ENCODE assay signal across 30 mouse cellular contexts in genomic region chr7:6855613-6856405, GRCm38 (mm10).
DNase-seq lines count a peak whose midpoint lies in the region; ATAC-seq and TF ChIP-seq lines count a peak whose summit lies in the region.
"Had no signal": no experiment of that assay in that cellular context is flagged by ENCODE, and none has a peak within 500 bp of the region (broad histone marks: within the 10 kb centered on the region; RNA-seq: fewer than 3 reads in every experiment).

No protein-coding gene starts in this region.

- ATAC-seq in hindbrain, embryonic 11.5 days (ENCODE audit: low FRiP score) = peak; percentile 48; the same call in 1 of the 2 replicates
- no peak for ATAC-seq in hindbrain, embryonic 16.5 days
- peak; percentile 67 for ATAC-seq in liver, embryonic 12.5 days
- peak; percentile 14 for ATAC-seq in liver, postnatal 0 days
- no peak for ATAC-seq in megakaryocyte, adult 5-6 weeks (ENCODE audit: poor library complexity, severe bottlenecking)
- ATAC-seq in kidney, embryonic 15.5 days (replicated peaks; ENCODE audit: low FRiP score) = no peak
- ATAC-seq: forebrain, embryonic 15.5 days; hindbrain, postnatal 0 days; intestine, embryonic 15.5 days; Patski had no signal

- no peak overlapping the region for H3K9ac ChIP-seq in hindbrain, embryonic 11.5 days (ENCODE audit: low read depth, low read length)
- H3K9ac ChIP-seq in hindbrain, embryonic 16.5 days (ENCODE audit: low read depth, low read length) = no peak overlapping the region
- H3K9ac ChIP-seq in liver, embryonic 12.5 days = no peak overlapping the region
- H3K9ac ChIP-seq in liver, postnatal 0 days (replicated peaks) = no peak overlapping the region
- no peak overlapping the region for H3K9ac ChIP-seq in kidney, embryonic 15.5 days
- H3K9ac ChIP-seq: embryonic facial prominence, embryonic 12.5 days; forebrain, embryonic 15.5 days; heart, embryonic 13.5 days; intestine, embryonic 15.5 days; limb, embryonic 13.5 days had no signal

- H3K36me3 ChIP-seq in hindbrain, embryonic 11.5 days (ENCODE audit: control insufficient read depth, insufficient read depth, low read length) = no peaks in the 10 kb centered on the region
- no peaks in the 10 kb centered on the region for H3K36me3 ChIP-seq in hindbrain, embryonic 16.5 days (ENCODE audit: control insufficient read depth, insufficient read depth, low read length)
- H3K36me3 ChIP-seq in liver, embryonic 12.5 days = no peaks in the 10 kb centered on the region
- H3K36me3 ChIP-seq in liver, postnatal 0 days (replicated peaks; ENCODE audit: insufficient read depth, low read length) = no peaks in the 10 kb centered on the region
- H3K36me3 ChIP-seq in kidney, embryonic 15.5 days = no peaks in the 10 kb centered on the region
- H3K36me3 ChIP-seq: embryonic facial prominence, embryonic 12.5 days; forebrain, embryonic 15.5 days; heart, embryonic 13.5 days; hindbrain, embryonic 10.5 days; intestine, embryonic 15.5 days; limb, embryonic 13.5 days; midbrain, embryonic 10.5 days had no signal

- TF ChIP-seq CTCF in liver, postnatal 0 days (IDR thresholded peaks at IDR 0.05; ENCODE audit: low read depth) = no peak

- 67% methylated on average over 10 of the region's 10 CpGs for WGBS in hindbrain, embryonic 11.5 days
- 84% methylated on average over 10 of the region's 10 CpGs for WGBS in hindbrain, embryonic 16.5 days
- WGBS in liver, embryonic 12.5 days (ENCODE audit: insufficient replicate concordance) = 62% methylated on average over 10 of the region's 10 CpGs
- 54% methylated on average over 10 of the region's 10 CpGs for WGBS in liver, postnatal 0 days (ENCODE audit: insufficient replicate concordance)
- 28% methylated on average over 10 of the region's 10 CpGs for WGBS in kidney, embryonic 15.5 days

- no peak overlapping the region for H3K4me3 ChIP-seq in hindbrain, embryonic 11.5 days (ENCODE audit: low read depth, low read length)
- H3K4me3 ChIP-seq in hindbrain, embryonic 16.5 days (ENCODE audit: low read length) = no peak overlapping the region
- no peak overlapping the region for H3K4me3 ChIP-seq in liver, embryonic 12.5 days
- no peak overlapping the region for H3K4me3 ChIP-seq in liver, postnatal 0 days (ENCODE audit: low read depth, low read length)
- no peak overlapping the region for H3K4me3 ChIP-seq in kidney, embryonic 15.5 days (replicated peaks)
- H3K4me3 ChIP-seq: embryonic facial prominence, embryonic 12.5 days; forebrain, embryonic 15.5 days; heart, embryonic 13.5 days; hindbrain, embryonic 10.5 days; intestine, embryonic 15.5 days; limb, embryonic 13.5 days; midbrain, embryonic 10.5 days; myocyte had no signal

- TF ChIP-seq EP300 in liver, postnatal 0 days (IDR thresholded peaks at IDR 0.05; ENCODE audit: low read depth) = no peak

- peaks cover 5% of the 10 kb centered on the region; the same call in 1 of the 2 replicates for H3K4me1 ChIP-seq in hindbrain, embryonic 11.5 days (replicated peaks; ENCODE audit: control insufficient read depth, insufficient read depth, low read length)
- H3K4me1 ChIP-seq in hindbrain, embryonic 16.5 days (ENCODE audit: control insufficient read depth, insufficient read depth, low read depth, low read length) = peaks cover 9% of the 10 kb centered on the region
- no peaks in the 10 kb centered on the region for H3K4me1 ChIP-seq in liver, embryonic 12.5 days
- H3K4me1 ChIP-seq in liver, postnatal 0 days (ENCODE audit: insufficient read depth) = no peaks in the 10 kb centered on the region
- H3K4me1 ChIP-seq in kidney, embryonic 15.5 days = peaks cover 48% of the 10 kb centered on the region

- no peak overlapping the region for H3K27ac ChIP-seq in hindbrain, embryonic 11.5 days (ENCODE audit: low read depth, low read length)
- H3K27ac ChIP-seq in hindbrain, embryonic 16.5 days (ENCODE audit: low read depth, low read length) = no peak overlapping the region
- H3K27ac ChIP-seq in liver, embryonic 12.5 days = peak overlapping the region; percentile 51; the same call in 1 of the 2 replicates
- peak overlapping the region; percentile 46 for H3K27ac ChIP-seq in liver, postnatal 0 days (ENCODE audit: low read depth)
- no peak overlapping the region for H3K27ac ChIP-seq in kidney, embryonic 15.5 days
- H3K27ac ChIP-seq: embryonic facial prominence, embryonic 12.5 days; forebrain, embryonic 15.5 days; heart, embryonic 13.5 days; hindbrain, embryonic 10.5 days; hindbrain, postnatal 0 days; intestine, embryonic 15.5 days; limb, embryonic 13.5 days; midbrain, embryonic 10.5 days had no signal

- no peaks in the 10 kb centered on the region for H3K9me3 ChIP-seq in hindbrain, embryonic 11.5 days (ENCODE audit: control insufficient read depth, low read length)
- H3K9me3 ChIP-seq in hindbrain, embryonic 16.5 days (ENCODE audit: control insufficient read depth, low read length) = no peaks in the 10 kb centered on the region
- H3K9me3 ChIP-seq in liver, embryonic 12.5 days (replicated peaks) = no peaks in the 10 kb centered on the region
- H3K9me3 ChIP-seq in liver, postnatal 0 days (ENCODE audit: low read length) = no peaks in the 10 kb centered on the region
- H3K9me3 ChIP-seq in kidney, embryonic 15.5 days (replicated peaks) = no peaks in the 10 kb centered on the region
- H3K9me3 ChIP-seq: embryonic facial prominence, embryonic 12.5 days; forebrain, embryonic 15.5 days; heart, embryonic 13.5 days; hindbrain, embryonic 10.5 days; intestine, embryonic 15.5 days; limb, embryonic 13.5 days; midbrain, embryonic 10.5 days had no signal

- no peak for DNase-seq in hindbrain, embryonic 11.5 days (ENCODE audit: low spot score)
- DNase-seq in embryo, embryonic 11 days = peak; percentile 28
- no peak for DNase-seq in liver, postnatal 0 days
- no peak for DNase-seq in retina, postnatal 1 day
- DNase-seq: adrenal gland, postnatal 14 days; cerebellum, adult 11-12 months; cerebellum, postnatal 10 days; gastrocnemius, postnatal 25 days; heart, adult 18-20 months; heart, postnatal 10 days; kidney, adult 9 months; kidney, postnatal 25 days; lung, adult 2 months; lung, postnatal 10 days; spleen, adult 18-20 months; thymus, postnatal 14 days had no signal

- no peak overlapping the region for H3K4me2 ChIP-seq in hindbrain, embryonic 11.5 days (replicated peaks; ENCODE audit: low read depth, low read length)
- H3K4me2 ChIP-seq in hindbrain, embryonic 16.5 days (ENCODE audit: low read length) = no peak overlapping the region
- H3K4me2 ChIP-seq in liver, embryonic 12.5 days = no peak overlapping the region
- no peak overlapping the region for H3K4me2 ChIP-seq in liver, postnatal 0 days (ENCODE audit: low read depth, low read length)
- H3K4me2 ChIP-seq in kidney, embryonic 15.5 days = no peak overlapping the region
- H3K4me2 ChIP-seq: embryonic facial prominence, embryonic 12.5 days; forebrain, embryonic 15.5 days; heart, embryonic 13.5 days; intestine, embryonic 15.5 days; limb, embryonic 13.5 days had no signal

- H3K27me3 ChIP-seq in hindbrain, embryonic 11.5 days (ENCODE audit: control insufficient read depth, insufficient read depth, low read length) = no peaks in the 10 kb centered on the region
- no peaks in the 10 kb centered on the region for H3K27me3 ChIP-seq in hindbrain, embryonic 16.5 days (replicated peaks; ENCODE audit: control insufficient read depth, insufficient read depth, low read length)
- no peaks in the 10 kb centered on the region for H3K27me3 ChIP-seq in liver, embryonic 12.5 days (replicated peaks)
- H3K27me3 ChIP-seq in liver, postnatal 0 days (ENCODE audit: insufficient read depth, low read length) = no peaks in the 10 kb centered on the region
- H3K27me3 ChIP-seq in kidney, embryonic 15.5 days = no peaks in the 10 kb centered on the region
- H3K27me3 ChIP-seq: embryonic facial prominence, embryonic 12.5 days; forebrain, embryonic 15.5 days; heart, embryonic 13.5 days; intestine, embryonic 15.5 days; limb, embryonic 13.5 days; Patski had no signal

Comparison
In these comparisons a context has a peak if more than half of its experiments do, and no peak if none do; other contexts are left out.
1. ATAC-seq: peak in hindbrain, embryonic 11.5 days (single experiment), liver, embryonic 12.5 days (single experiment) and liver, postnatal 0 days (single experiment); none in hindbrain, embryonic 16.5 days (single experiment), megakaryocyte, adult 5-6 weeks (single experiment) and kidney, embryonic 15.5 days (single experiment).
2. H3K27ac ChIP-seq: peak in liver, embryonic 12.5 days (single experiment) and liver, postnatal 0 days (single experiment); none in hindbrain, embryonic 11.5 days (single experiment), hindbrain, embryonic 16.5 days (single experiment) and kidney, embryonic 15.5 days (single experiment).